Mouse (Mus musculus): ENCODE results near the gene Plb1. TPM values are rescaled to one million over a fixed set of nuclear protein-coding genes. Genes with fewer than 3 reads are reported as not detected.

The Plb1 gene
- total RNA-seq, 2 experiments from 2014 or later = 0.62 to 1.3 TPM

Other genes with a start within 250 kb of the Plb1 start
- 10 to 100 TPM; 51.7 to 54.5 TPM for gene Fosl2, start 96.9 kb upstream of the Plb1 start, total RNA-seq (2021)
- gene Ppp1cb, start 226.1 kb downstream of the Plb1 start, total RNA-seq (2021) = 100 to 1,000 TPM; 381 to 382 TPM

Measured in layer of hippocampus, postnatal 10 days (tissue).